Mouse (Mus musculus) heart, adult 2 months (tissue): ENCODE measurements around the gene Prss36.

Experiments
- EP300 ChIP-seq: fragments of 200-500 bp; IDR thresholded peaks from 2 replicates; pipeline ENCODE4 v1.6.1; 2011; ENCODE audit warnings: low read depth, low read length, control low read depth; ENCODE audit not compliant: insufficient read depth
- POLR2A ChIP-seq: fragments of 200-500 bp; IDR thresholded peaks from 2 replicates; pipeline ENCODE4 v1.6.1; 2011; ENCODE audit warnings: mild to moderate bottlenecking, low read depth, low read length, control low read depth; ENCODE audit not compliant: insufficient read depth

- TF ChIP-seq EP300 = no peak
- TF ChIP-seq POLR2A = no peak
Measured at GRCm38 (mm10) chr7:127928596-127928995, 17.9 kb downstream of the Prss36 start.
